Mouse (Mus musculus): ENCODE measurements around the gene Socs3.

DNA sequence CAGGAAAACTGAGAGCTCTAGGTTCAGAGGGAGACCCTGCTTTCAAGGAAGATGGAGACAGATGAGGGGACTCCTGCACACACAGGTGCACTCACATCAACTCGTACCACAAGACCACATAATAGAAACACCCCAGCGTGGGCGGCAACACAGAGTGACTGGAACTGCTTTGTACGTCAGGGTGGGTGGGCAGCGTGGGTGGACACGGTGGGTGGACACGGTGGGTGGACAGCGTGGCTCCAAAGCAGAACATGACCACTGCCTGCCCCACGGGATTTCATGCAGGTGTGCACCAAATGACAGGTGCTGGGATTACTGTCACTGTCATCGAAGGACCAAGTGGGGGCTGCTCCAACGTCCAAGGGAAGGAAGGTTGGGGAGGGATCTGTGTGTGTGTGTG, 51.3 kb downstream of the Socs3 start:
- TF ChIP-seq CTCF (conservative IDR thresholded peaks at IDR 0.05; ENCODE audit: low read length) (no peak), POU5F1 (IDR thresholded peaks at IDR 0.05; ENCODE audit: borderline replicate concordance, low read length) (no peak), NANOG (IDR thresholded peaks at IDR 0.05; ENCODE audit: borderline replicate concordance, low read length) (no peak)
